Mouse (Mus musculus) hematopoietic stem cell, adult 5-6 weeks (primary cell): ENCODE results near the gene Rgs3. TPM values are rescaled to one million over a fixed set of nuclear protein-coding genes. Genes with fewer than 3 reads are reported as not detected.

Experiments
- ATAC-seq, 2 experiments: fragments of 125-278 bp in 1 of 2; replicated peaks in 1 of 2; 2 replicates each; pipeline ENCODE4 v1.8.0; 2016 to 2017; ENCODE audit warnings: inconsistent platforms in 2 of 2, mild to moderate bottlenecking in 2 of 2, moderate number of reproducible peaks in 2 of 2, low read depth in 1 of 2, moderate TSS enrichment in 1 of 2; ENCODE audit not compliant: low FRiP score in 2 of 2, poor library complexity in 2 of 2, severe bottlenecking in 2 of 2, insufficient read depth in 1 of 2, low TSS enrichment in 1 of 2
- total RNA-seq: library from RNA; stranded (forward); fragments of 172-1452, 232-1000 nt; gene quantifications from 2 replicates; pipeline ENCODE4 v1.2.3, GENCODE M21; 2017

The Rgs3 gene
- total RNA-seq, 1 experiment from 2014 or later = 23.7 TPM

DNA sequence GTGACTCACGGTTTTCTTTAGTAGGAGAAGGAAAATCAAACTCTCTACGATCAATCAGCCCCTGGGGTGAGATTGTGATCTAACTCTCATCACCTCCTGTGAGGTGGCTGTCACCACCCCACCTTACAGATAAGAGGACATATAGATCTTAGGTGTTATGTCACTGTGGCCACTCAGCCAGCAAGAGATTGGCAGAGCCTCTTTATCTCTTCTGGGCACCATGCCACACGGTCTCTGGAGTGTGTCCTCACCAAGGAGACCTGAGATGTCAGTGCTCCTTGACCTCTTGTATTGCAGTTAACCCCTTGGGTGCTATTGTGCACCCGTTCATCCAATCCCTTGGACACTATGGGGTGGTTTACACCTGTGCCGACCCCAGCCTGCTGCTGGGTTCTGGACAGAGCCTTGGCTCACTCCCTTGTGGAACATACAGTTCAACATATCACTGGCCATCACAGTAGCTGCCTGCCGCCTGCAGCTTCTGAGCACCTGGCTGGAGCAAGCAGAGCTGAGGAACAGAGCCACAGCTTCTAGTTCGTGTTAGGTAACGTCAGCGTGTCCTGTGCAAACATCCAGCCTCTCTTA is 58.3 kb downstream of the Rgs3 start:
- ATAC-seq = no peak

DNA sequence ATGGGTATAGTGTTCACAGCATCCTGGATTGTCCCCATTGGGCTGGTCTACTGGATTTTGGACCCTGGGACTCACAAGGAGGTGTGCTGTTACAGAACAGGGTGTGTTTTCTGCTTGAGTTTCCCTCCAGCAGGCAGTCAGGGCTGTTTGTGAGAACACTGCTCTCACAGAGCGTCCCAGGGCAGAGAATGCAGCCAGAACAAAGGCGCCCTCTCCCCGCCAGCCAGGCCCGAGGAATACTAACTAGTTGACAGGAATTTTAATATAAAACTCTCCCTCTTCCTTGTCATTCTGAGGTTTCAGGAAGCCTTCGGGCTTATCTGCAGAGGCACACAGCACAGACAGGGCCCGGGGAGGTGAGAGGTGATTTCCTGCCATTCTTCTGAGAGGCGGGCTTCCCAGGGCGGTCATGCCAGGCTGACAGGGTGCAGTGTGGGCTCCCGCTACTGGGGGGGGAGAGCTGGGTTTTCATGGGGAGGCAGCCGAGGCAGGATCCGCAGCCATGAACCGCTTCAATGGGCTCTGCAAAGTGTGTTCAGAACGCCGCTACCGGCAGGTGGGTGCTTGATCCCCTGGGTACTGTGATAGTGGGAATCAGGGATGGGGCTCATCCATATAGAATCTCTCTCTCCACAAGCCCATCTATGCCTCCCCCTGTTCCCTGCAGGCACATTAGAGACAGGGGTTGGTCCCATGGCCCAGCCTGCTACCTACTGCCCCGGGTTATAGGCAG is 59.8 kb downstream of the Rgs3 start:
- peak; percentile 61 to 65 for ATAC-seq

DNA sequence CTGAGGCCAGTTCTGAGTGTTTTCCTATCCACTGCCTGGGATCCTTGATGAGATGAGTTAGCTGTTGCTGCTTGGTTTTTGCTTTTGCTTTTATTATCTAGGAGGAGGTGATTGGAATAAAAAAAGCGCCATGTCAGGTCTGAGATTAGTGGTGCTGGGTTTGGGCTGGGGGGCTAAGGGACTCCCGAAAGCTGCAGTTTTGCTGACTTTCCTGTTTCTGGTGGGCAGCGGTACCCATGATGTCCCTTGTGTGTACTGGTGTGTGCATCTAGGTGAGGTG is 60.3 kb downstream of the Rgs3 start:
- 0 out of 4 replicates have a peak, but pooled peaks of 1 of the 2 experiments have one; percentile 10 for ATAC-seq

DNA sequence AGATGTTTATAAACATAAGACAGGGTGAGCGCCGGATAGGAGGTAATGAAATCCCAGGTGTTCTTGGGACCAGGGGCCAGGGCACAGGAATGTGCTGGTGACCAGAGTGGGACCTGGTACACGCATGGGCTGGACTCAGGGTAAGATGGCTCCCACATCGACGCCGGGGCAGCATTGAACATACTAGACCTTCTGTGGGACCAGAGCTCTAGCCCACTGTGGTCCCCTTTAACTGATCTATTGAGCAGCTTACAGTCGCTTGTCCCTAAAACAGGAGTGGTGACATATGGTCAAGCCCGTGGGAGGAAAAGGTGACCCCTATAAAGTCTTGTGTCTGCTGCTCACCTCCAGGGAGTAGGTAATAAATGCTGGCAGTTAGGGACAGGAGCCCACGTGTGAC is 61.5 kb downstream of the Rgs3 start:
- ATAC-seq = no peak

DNA sequence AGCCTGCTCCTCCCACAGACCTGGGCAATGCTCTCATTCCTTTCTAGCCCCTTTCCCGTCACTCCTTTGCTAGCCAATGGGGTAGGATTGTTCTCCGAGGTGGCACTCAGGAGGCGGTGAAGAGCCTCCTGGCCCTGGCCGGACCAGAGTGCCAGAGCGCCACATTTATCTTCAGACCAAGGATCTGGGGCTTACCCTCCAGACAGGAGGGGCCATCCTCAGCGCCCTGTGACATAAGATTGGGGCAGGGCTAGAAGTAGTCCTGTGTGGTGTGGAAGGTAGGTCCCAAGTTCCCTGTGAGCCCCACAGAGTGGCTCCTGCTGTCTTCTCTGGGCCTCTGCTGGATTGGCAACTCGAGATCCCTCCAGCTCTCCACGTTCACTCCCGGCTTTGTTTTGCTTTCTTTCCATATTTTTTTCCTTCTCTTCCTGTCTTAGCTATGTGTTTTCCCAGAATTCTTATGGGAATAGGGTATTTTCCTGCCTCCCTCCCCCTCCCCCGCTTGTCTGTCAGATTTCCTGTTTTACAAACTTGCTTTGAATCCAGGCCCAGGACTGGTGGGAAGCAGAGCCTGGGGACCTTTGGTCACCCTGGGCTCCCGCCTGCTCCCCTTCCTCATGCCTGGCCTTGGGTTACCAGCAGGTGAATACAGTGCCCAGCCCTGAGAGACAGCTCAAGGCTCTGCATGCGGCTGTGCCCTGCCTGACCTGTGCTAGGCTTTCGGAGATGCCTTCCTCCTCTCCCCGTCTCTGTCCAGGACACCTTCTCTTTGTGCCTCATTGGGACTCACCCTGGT is 62.4 kb downstream of the Rgs3 start:
- no peak for ATAC-seq

DNA sequence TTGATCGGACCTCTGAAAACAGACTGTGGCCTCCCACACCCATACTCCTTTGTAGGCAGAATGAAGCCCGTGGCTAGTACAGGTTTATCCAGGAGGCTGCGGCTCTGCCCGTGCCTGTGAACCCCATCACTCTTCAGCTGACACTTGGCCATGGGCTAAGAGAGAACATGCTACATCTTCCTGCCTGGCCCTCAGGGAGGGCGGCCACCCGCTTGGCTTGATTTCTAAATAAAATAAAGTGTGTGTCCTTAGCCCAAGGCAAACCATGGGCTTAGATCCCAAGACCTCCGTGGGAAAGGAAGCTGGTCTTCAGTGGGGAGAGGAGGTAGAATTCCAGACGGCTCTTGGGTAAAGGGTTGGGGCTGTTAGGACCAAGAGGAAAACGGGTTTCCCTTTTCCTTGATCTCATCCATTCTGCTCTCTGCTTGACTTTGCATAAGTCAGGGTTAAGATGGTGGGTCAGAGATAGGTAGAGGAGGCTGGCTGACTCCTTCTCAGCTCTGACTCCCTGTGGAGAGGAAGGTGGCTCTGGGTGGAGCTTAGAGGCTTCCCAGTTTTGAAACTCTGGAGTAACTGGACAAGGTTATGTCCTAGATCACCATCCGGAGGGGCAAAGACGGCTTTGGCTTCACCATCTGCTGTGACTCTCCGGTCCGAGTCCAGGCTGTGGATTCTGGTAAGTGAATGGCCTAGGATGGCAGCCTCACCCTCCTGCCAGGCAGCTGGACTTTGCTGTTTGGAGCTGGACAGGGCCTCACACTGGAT is 63.8 kb downstream of the Rgs3 start:
- ATAC-seq = no peak

DNA sequence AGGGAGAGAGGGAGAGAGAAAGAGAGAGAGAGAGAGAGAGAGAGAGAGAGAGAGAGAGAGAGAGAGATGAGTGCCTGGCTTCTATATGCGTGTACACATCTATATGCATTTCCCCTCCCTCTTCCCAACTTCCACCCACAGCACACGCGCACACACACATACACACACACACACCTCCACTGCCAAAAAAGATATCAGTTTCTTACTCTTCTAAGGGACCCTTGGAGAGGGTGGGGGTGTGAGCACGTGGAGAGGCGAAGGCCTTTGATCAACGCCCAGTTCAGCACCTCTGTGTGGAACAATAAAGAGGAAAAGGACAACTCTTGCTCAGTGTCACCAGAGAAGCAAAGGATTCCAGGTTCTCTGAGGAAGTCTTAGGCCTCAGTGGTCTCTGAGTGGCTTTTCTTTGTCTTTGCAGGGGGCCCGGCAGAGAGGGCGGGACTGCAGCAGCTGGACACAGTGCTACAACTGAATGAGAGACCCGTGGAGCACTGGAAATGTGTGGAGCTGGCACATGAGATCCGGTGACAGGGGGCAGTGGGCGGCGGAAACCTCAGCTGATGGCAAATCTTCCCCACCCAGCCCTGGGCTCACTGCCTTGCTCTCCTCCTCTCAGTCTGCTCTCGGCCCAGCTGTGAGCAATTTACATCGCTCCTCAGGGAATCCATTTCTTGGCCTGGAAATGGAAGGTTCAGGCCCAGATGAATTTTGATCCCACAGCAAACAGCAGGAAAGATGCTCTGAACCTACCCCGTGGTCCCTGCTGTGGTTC is 65.2 kb downstream of the Rgs3 start:
- ATAC-seq = no peak

DNA sequence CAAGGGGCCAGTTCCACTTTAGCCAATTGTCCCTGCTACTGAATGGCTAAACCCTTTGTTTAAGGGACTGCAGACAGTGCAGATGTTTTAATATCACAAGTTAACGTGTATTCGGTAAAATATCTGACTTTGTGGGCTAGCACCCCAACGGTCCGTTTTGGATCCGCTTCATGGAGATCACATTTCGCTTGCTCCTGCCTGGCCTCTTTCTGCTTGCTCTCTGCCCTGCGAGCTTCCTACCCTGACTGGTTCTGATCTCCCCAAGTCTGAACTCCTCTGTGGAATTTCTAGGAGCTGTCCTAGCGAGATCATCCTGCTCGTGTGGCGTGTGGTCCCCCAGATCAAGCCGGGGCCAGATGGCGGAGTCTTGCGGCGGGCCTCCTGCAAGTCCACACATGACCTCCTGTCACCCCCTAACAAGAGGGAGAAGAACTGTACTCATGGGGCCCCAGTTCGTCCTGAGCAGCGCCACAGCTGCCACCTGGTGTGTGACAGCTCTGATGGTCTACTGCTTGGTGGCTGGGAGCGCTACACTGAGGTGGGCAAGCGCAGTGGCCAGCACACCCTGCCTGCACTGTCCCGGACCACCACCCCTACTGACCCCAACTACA is 65.9 kb downstream of the Rgs3 start:
- ATAC-seq = no peak

DNA sequence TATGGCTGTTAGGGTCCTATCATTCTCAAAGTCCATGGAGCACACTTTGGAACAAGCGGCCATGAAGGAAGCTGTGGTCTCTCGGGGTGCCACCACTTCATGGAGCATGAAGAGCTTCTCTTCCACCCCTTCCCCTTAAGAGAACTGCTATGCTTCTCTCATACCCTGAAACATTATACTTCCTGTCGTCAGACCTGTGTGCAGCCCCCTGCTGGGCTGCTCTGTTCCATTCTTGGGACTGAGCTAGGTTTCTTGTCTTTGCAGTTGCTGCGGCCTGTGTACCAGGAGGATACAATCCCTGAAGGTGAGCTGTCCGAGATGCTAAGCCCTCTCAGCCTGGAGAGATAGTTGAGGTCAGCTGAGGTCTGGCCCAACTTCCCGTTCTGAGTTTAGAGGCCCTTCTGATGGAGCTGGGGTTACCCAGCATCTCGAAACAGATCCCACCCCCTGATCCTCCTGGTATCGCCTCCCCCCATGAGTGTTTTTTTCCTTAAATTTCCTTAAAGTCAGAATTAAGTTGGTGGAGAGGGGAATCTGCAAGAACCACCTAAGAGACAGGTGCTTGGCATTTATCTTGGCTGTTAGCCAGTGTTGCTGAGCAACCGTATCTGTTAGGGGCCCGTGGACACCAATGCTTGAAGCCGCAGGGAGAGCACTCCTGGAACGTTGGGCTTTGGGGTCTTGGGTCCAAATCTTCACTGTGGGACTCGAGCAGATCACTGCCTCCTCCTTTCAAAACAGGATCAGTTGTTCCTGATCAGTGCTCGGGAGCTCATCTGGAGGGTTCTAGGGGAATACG is 66.8 kb downstream of the Rgs3 start:
- no peak for ATAC-seq

DNA sequence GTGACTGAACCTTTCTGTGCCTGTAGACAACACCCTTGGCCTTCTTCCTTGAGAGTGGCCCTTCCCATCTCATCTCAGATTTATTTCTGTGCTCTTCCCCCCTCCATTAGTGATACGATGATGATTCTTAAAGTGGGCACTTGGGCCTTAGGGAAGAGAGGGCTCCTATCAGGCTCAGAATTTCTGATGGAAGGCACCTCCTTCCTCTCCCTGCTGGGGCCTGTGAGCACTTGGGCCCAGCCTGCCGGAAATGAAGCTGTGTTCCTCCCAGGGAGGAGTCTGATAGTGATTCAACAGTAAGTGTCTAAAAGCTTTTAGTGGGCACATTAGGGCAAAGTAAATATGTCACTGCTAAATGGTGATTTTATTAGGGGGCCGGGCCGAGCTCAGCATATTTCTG is 67.7 kb downstream of the Rgs3 start:
- no peak for ATAC-seq

DNA sequence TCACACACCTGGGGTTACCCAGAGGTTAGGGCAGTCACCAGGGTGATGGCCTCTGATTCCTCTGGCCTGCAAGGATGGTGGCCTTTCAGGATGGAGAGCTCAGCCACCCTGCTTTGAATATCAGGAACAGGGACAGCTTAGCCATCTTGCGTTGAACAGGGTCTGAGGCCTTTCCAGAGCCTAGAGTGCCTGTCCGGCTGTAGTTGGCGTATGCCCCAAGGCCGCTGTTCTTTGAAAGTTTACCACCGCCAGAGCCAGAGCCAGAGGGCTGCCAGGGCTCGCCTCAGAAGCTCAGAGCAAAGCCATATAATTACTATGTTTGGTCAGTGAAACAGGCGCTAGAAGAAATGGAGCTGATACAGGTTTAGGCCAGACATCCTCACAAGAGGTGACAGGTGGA is 68.9 kb downstream of the Rgs3 start:
- no peak for ATAC-seq

DNA sequence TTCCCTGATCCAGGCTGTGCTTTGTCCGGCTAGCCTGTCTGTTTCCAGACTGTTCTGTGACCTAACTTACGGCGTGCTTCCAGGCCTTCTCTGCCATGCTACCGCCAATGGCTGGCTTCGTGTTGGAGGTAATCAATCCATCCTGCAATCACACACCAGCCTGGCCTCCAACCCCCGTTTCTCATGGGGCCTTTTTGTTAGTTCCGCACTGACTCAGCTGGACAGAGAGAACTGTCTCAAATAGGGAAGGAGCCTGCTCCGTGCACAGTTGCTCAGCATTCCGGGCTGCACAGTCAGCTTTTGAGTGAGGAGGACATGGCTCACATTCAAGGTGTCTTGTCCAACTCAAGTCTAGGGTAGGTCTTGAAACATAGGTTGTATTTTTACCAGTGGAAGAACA is 69.8 kb downstream of the Rgs3 start:
- peak; percentile 70 to 80 for ATAC-seq

DNA sequence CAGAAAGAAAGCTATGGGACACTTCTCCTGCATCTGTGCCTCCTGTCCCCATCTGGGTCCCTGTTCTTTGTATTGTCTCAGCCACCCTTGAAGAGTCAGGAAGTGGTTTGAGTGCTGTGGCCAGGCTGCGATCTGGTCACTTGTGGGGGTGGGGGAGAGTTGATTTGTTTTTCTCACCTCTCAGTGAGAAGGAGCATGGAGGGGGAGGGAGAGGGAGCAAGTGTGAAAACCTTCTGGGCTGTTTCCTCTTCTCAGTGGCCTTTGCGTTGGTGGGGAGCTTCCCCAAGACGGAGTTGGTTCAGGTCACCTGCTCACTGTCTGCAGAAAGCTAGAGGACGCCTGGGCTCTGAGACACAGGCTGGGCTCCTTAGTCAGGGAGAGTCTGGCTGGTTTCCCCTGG is 70.3 kb downstream of the Rgs3 start:
- ATAC-seq = peak; percentile 60

DNA sequence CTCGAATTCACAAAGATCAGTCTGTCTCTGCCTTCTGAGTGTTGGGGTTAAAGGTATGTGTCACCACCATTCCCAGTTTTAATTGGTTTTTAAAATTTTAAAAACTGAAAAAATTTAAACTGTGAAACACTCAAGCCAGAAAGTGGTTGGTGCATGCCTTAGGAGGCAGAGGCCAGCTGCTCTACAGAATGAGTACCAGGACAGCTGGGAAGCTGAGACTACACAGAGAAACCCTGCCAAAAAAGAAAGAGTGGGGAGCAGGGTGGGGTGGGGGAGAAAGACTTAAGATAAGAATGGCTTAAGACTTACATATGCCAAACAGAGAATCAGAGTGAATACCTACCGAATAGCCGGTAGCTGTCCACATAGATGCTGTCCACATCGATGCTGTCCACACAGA is 73.6 kb downstream of the Rgs3 start:
- no peak for ATAC-seq

DNA sequence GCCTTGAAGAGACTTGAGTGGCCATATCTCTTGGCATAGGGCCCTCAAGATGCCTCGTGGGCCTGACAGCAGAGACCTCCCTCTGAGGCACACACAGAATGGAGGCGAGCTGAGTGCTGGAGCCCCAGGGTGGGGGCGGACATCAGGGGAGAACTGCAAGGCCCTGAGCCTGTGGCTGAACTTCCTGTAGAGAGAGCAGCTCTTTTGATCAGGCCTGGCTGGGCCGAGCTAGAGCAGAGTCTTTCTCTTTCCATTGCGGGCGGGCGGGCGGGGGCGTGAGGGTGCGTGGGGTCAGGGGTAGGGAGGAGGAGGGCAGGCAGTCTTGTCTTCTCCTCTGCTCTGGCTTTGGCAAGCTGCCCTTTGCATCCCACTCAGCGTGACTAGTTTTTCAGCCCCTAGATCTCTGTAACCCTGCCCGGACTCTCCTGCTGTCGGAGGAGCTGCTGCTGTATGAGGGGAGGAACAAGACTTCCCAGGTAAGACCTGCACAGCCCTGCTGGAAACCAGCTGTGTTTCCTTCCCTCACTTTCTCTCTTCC is 74.5 kb downstream of the Rgs3 start:
- ATAC-seq = peak; percentile 43 to 55

DNA sequence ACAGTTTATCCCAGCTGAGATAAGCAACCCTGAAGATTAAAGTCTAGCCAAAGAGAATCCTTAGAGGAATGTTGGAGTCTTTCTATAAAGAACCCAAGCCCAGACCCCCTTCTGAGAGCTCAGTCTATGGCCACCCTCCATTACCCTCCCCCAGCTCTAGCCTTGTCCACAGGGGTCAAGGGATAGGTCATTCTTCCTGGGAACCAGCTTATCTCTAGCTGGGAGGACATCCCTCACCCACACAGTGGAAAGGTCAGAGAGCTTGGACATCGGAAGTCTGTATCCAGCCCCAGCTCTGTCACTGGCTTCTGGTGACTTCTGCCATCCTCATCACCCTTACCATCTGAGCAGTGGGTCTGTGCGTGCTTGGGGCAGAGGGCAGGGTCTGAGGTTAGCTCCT is 75.2 kb downstream of the Rgs3 start:
- ATAC-seq = no peak
